In genomic region chr13:69545019-69545418, GRCm38 (mm10) we compare ENCODE assay signal across 8 mouse cellular contexts. TPM values are rescaled to one million over a fixed set of nuclear protein-coding genes. Genes with fewer than 3 reads are reported as not detected.
A peak's percentile ranks its signal among the peaks of the same experiment; 100 is the strongest.
DNase-seq lines count a peak whose midpoint lies in the region; ATAC-seq and TF ChIP-seq lines count a peak whose summit lies in the region.

No protein-coding gene starts in this region.

- peak; percentile 52; the same call in 1 of the 2 replicates for TF ChIP-seq CTCF in liver, adult 2 months (IDR thresholded peaks at IDR 0.05; ENCODE audit: low read depth, low read length)

- no peak overlapping the region for H3K27ac ChIP-seq in forebrain, embryonic 11.5 days (ENCODE audit: low read depth, low read length)
- no peak overlapping the region for H3K27ac ChIP-seq in forebrain, embryonic 16.5 days (ENCODE audit: low read length)
- H3K27ac ChIP-seq in liver, adult 2 months (replicated peaks; ENCODE audit: insufficient read depth, low read depth, low read length), result no peak overlapping the region
- H3K27ac ChIP-seq in neural tube, embryonic 12.5 days, result no peak overlapping the region

- TF ChIP-seq POLR2A in liver, adult 2 months (IDR thresholded peaks at IDR 0.05; ENCODE audit: extremely low read depth, insufficient read depth, low read length), result no peak

- 0 out of 2 replicates have a peak, but pooled peaks cover 2% of the 10 kb centered on the region for H3K27me3 ChIP-seq in forebrain, embryonic 11.5 days (ENCODE audit: control insufficient read depth, insufficient read depth, low read length)
- no peaks in the 10 kb centered on the region for H3K27me3 ChIP-seq in forebrain, embryonic 16.5 days (replicated peaks; ENCODE audit: control insufficient read depth, insufficient read depth, low read length)
- H3K27me3 ChIP-seq in liver, adult 2 months (ENCODE audit: control insufficient read depth, insufficient read depth, low read length), result no peaks in the 10 kb centered on the region
- H3K27me3 ChIP-seq in neural tube, embryonic 12.5 days (replicated peaks), result no peaks in the 10 kb centered on the region

- no peaks in the 10 kb centered on the region; the same call in 1 of the 2 replicates for H3K4me1 ChIP-seq in forebrain, embryonic 11.5 days (replicated peaks; ENCODE audit: control insufficient read depth, insufficient read depth, low read length)
- peaks cover 6% of the 10 kb centered on the region; the same call in 1 of the 2 replicates for H3K4me1 ChIP-seq in forebrain, embryonic 16.5 days (replicated peaks; ENCODE audit: control insufficient read depth, insufficient read depth, low read length)
- peaks cover 2% of the 10 kb centered on the region for H3K4me1 ChIP-seq in liver, adult 2 months (ENCODE audit: control insufficient read depth, insufficient read depth, low read length)
- peaks cover 11% of the 10 kb centered on the region for H3K4me1 ChIP-seq in neural tube, embryonic 12.5 days

- no peak overlapping the region for H3K9ac ChIP-seq in forebrain, embryonic 11.5 days (ENCODE audit: low read length)
- H3K9ac ChIP-seq in forebrain, embryonic 16.5 days (replicated peaks; ENCODE audit: low read depth, low read length), result no peak overlapping the region
- no peak overlapping the region for H3K9ac ChIP-seq in liver, adult 2 months (ENCODE audit: low read depth, low read length)
- no peak overlapping the region for H3K9ac ChIP-seq in neural tube, embryonic 12.5 days

- no peak overlapping the region for H3K4me3 ChIP-seq in forebrain, embryonic 11.5 days (ENCODE audit: low read depth, low read length)
- no peak overlapping the region for H3K4me3 ChIP-seq in forebrain, embryonic 16.5 days (replicated peaks; ENCODE audit: low read length)
- H3K4me3 ChIP-seq in liver, adult 2 months (ENCODE audit: insufficient read depth, low read depth, low read length), result no peak overlapping the region
- H3K4me3 ChIP-seq in neural tube, embryonic 12.5 days, result no peak overlapping the region

- WGBS in forebrain, embryonic 11.5 days, result 17% methylated on average over 3 of the region's 3 CpGs
- 24% methylated on average over 3 of the region's 3 CpGs for WGBS in forebrain, embryonic 16.5 days
- WGBS in liver, adult 2 months, result 59% methylated on average over 3 of the region's 3 CpGs
- WGBS in neural tube, embryonic 12.5 days, result 28% methylated on average over 3 of the region's 3 CpGs

- peak; percentile 53; the same call in 1 of the 2 replicates for ATAC-seq in forebrain, embryonic 11.5 days (replicated peaks; ENCODE audit: low FRiP score)
- ATAC-seq in forebrain, embryonic 16.5 days, result no peak
- ATAC-seq in CD4-positive, CD25-positive, alpha-beta regulatory T cell, adult 4 months, result peak; percentile 93
- ATAC-seq in neural tube, embryonic 12.5 days (ENCODE audit: low FRiP score, low read depth), result peak; percentile 41; the same call in 1 of the 2 replicates

- H3K4me2 ChIP-seq in forebrain, embryonic 11.5 days (ENCODE audit: low read depth, low read length, severe bottlenecking), result no peak overlapping the region
- no peak overlapping the region for H3K4me2 ChIP-seq in forebrain, embryonic 16.5 days (ENCODE audit: low read length)
- H3K4me2 ChIP-seq in neural tube, embryonic 12.5 days (replicated peaks), result no peak overlapping the region

- H3K79me2 ChIP-seq in liver, adult 2 months (ENCODE audit: control insufficient read depth, insufficient read depth, low read length), result no peaks in the 10 kb centered on the region

- DNase-seq in forebrain, embryonic 11.5 days (ENCODE audit: low spot score), result peak; percentile 83
- DNase-seq in embryo, embryonic 11 days, result peak; percentile 71
- DNase-seq in liver, adult 2 months (ENCODE audit: extremely low read depth, low read depth, low spot score), result no peak
- no peak for DNase-seq in urinary bladder, postnatal 4 days (ENCODE audit: low spot score in 2 of 2)
- DNase-seq in frontal cortex, adult 2 months (ENCODE audit: extremely low spot score in 1 of 2, low spot score in 1 of 2), result no peak

- no peaks in the 10 kb centered on the region for H3K9me3 ChIP-seq in forebrain, embryonic 11.5 days (ENCODE audit: control insufficient read depth, low read length)
- no peaks in the 10 kb centered on the region for H3K9me3 ChIP-seq in forebrain, embryonic 16.5 days (ENCODE audit: control insufficient read depth, low read length)
- H3K9me3 ChIP-seq in neural tube, embryonic 12.5 days, result no peaks in the 10 kb centered on the region

- H3K36me3 ChIP-seq in forebrain, embryonic 11.5 days (ENCODE audit: control insufficient read depth, insufficient read depth, low read length), result no peaks in the 10 kb centered on the region
- H3K36me3 ChIP-seq in forebrain, embryonic 16.5 days (ENCODE audit: control insufficient read depth, insufficient read depth), result no peaks in the 10 kb centered on the region
- H3K36me3 ChIP-seq in liver, adult 2 months (ENCODE audit: control insufficient read depth, insufficient read depth, low read length), result no peaks in the 10 kb centered on the region
- H3K36me3 ChIP-seq in neural tube, embryonic 12.5 days, result no peaks in the 10 kb centered on the region

RNA-seq across cellular contexts. Expression of gene Tent4a, which starts 10.6 kb away (rescaled TPM):
- 8.7 and 9.6 TPM in 2 replicates for polyA plus RNA-seq in forebrain, embryonic 11.5 days (2014; fragmentation: Nextera tagmentation; extraction: Ambion mirVana)
- 7.5 and 9.0 TPM in 2 replicates for polyA plus RNA-seq in forebrain, embryonic 16.5 days (2015; fragmentation: Nextera tagmentation; extraction: Ambion mirVana)
- 1 to 10 TPM; 4.4 to 5.6 TPM for polyA plus RNA-seq in CD4-positive, CD25-positive, alpha-beta regulatory T cell, adult 4 months (2017; shearing (Covaris generic))
- total RNA-seq in liver, adult 2 months (2014; rRNA removed), result 8.7 and 8.9 TPM in 2 replicates
- 9.9 and 11.0 TPM in 2 replicates for polyA plus RNA-seq in liver, adult 2 months (2012; rRNA removed)
- 7.4 and 8.2 TPM in 2 replicates for polyA plus RNA-seq in neural tube, embryonic 12.5 days (2016; fragmentation: Nextera tagmentation; extraction: Ambion mirVana)
- polyA plus RNA-seq in frontal cortex, adult 2 months (2012; rRNA removed), result 24.7 and 25.7 TPM in 2 replicates

RNA-seq across cellular contexts. Expression of gene Nsun2, which starts 11.5 kb away (rescaled TPM):
- polyA plus RNA-seq in forebrain, embryonic 11.5 days (2014; fragmentation: Nextera tagmentation; extraction: Ambion mirVana), result 133 and 135 TPM in 2 replicates
- polyA plus RNA-seq in forebrain, embryonic 16.5 days (2015; fragmentation: Nextera tagmentation; extraction: Ambion mirVana), result 90.8 and 95.3 TPM in 2 replicates
- polyA plus RNA-seq in CD4-positive, CD25-positive, alpha-beta regulatory T cell, adult 4 months (2017; shearing (Covaris generic)), result 10 to 100 TPM; 26.3 to 30.7 TPM
- total RNA-seq in liver, adult 2 months (2014; rRNA removed), result 74.1 and 81.0 TPM in 2 replicates
- polyA plus RNA-seq in liver, adult 2 months (2012; rRNA removed), result 40.5 and 48.3 TPM in 2 replicates
- polyA plus RNA-seq in neural tube, embryonic 12.5 days (2016; fragmentation: Nextera tagmentation; extraction: Ambion mirVana), result 99.4 and 106 TPM in 2 replicates
- polyA plus RNA-seq in frontal cortex, adult 2 months (2012; rRNA removed), result 54.1 and 64.6 TPM in 2 replicates

Comparison
In these comparisons a context has a peak if more than half of its experiments do, and no peak if none do; other contexts are left out.
1. DNase-seq: peak in forebrain, embryonic 11.5 days (single experiment) and embryo, embryonic 11 days (single experiment); none in liver, adult 2 months (single experiment), urinary bladder, postnatal 4 days (0 of 2) and frontal cortex, adult 2 months (0 of 2).